Mouse (Mus musculus): ENCODE results near the gene Dctn1. TPM values are rescaled to one million over a fixed set of nuclear protein-coding genes. Genes with fewer than 3 reads are reported as not detected.

Dctn1 gene
- polyA plus RNA-seq, 1 experiment from 2014 or later, result 158 TPM

DNA sequence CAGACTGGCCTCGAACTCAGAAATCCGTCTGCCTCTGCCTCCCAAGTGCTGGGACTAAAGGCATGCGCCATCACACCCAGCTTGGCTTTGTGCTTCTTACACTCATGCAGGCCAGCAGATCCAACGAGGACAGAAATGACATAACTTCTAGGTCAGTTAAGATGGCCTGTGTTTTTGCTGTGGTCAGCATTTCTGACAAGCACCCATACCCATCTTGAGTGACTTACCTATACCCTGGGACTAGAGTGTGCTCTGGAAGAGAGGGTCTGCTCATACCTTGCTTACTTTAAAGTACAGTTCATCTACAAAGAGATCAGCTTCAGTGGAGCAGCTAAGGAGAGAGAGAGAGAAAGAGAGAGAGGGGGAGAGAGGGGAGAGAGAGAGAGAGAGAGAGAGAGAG, 67.6 kb downstream of the Dctn1 start:
- no peak for ATAC-seq
- WGBS, result 70% methylated on average over 4 of the region's 4 CpGs
- H3K4me3 ChIP-seq (replicated peaks; ENCODE audit: low read length), result no peak overlapping the region
- peaks cover 12% of the 10 kb centered on the region for H3K4me1 ChIP-seq (replicated peaks; ENCODE audit: control insufficient read depth, insufficient read depth, low read length)
- no peaks in the 10 kb centered on the region for H3K36me3 ChIP-seq (ENCODE audit: control insufficient read depth, insufficient read depth)
- no peaks in the 10 kb centered on the region for H3K9me3 ChIP-seq (ENCODE audit: control insufficient read depth, low read length)
- H3K4me2 ChIP-seq (ENCODE audit: low read length), result no peak overlapping the region
- H3K27ac ChIP-seq (ENCODE audit: low read length), result no peak overlapping the region
- H3K9ac ChIP-seq (replicated peaks; ENCODE audit: low read depth, low read length), result no peak overlapping the region
- no peaks in the 10 kb centered on the region for H3K27me3 ChIP-seq (replicated peaks; ENCODE audit: control insufficient read depth, insufficient read depth, low read length)

DNA sequence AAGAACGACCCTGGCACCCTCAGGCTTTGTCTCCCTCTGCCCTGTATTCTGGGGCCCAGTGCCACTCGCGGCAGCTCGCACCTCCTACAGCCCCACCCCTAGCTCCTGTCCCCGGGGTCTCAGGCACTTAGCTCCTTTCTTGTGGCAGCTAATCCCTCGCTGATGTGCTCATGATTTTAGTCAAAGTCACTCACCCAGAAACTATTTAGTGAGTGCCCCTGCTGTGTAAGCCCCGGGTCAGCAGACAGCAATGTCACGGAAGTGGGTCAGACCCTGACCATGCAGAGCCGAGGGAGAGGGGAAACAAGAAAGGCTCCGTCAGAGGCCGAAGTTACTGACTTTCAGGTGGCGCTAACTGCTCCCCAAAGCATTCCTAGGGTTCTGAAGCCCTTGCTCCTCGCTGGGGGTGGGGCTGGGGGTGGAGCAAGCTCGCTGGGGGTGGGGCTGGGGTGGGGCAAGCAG, 68.6 kb downstream of the Dctn1 start:
- 2% methylated on average over 14 of the region's 14 CpGs for WGBS
- Histone ChIP-seq H3K4me1 (replicated peaks; ENCODE audit: control insufficient read depth, insufficient read depth, low read length) (peaks cover 12% of the 10 kb centered on the region), H3K36me3 (ENCODE audit: control insufficient read depth, insufficient read depth) (no peaks in the 10 kb centered on the region), H3K9ac (replicated peaks; ENCODE audit: low read depth, low read length) (0 out of 2 replicates have a peak overlapping the region, but pooled peaks have one; percentile 9), H3K27ac (ENCODE audit: low read length) (no peak overlapping the region), H3K4me3 (replicated peaks; ENCODE audit: low read length) (no peak overlapping the region), H3K9me3 (ENCODE audit: control insufficient read depth, low read length) (no peaks in the 10 kb centered on the region), H3K27me3 (replicated peaks; ENCODE audit: control insufficient read depth, insufficient read depth, low read length) (0 out of 2 replicates have a peak, but pooled peaks cover 2% of the 10 kb centered on the region), H3K4me2 (ENCODE audit: low read length) (peak overlapping the region; percentile 26)
- ATAC-seq, result no peak

DNA sequence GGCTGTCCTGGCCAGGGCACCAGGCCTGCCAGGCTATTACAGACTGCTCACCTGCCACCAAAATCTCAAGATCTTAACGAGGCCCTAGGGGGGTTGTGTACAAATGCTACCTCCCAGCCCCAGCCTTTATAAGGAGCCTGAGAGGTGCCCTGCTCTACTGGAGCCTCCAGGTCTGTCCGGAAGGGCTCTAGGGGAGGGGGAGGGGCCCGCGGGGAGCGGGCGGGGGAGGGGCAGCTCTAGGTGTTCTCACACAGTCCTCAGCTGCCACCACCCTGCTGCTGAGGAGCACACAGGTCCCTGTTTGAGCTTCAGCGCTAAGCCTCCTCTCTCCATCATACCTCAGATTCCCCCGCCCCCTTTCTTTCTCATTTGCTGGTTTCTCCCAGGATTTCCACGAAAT, 71.4 kb downstream of the Dctn1 start:
- H3K9ac ChIP-seq (replicated peaks; ENCODE audit: low read depth, low read length), result no peak overlapping the region
- H3K4me3 ChIP-seq (replicated peaks; ENCODE audit: low read length), result no peak overlapping the region

DNA sequence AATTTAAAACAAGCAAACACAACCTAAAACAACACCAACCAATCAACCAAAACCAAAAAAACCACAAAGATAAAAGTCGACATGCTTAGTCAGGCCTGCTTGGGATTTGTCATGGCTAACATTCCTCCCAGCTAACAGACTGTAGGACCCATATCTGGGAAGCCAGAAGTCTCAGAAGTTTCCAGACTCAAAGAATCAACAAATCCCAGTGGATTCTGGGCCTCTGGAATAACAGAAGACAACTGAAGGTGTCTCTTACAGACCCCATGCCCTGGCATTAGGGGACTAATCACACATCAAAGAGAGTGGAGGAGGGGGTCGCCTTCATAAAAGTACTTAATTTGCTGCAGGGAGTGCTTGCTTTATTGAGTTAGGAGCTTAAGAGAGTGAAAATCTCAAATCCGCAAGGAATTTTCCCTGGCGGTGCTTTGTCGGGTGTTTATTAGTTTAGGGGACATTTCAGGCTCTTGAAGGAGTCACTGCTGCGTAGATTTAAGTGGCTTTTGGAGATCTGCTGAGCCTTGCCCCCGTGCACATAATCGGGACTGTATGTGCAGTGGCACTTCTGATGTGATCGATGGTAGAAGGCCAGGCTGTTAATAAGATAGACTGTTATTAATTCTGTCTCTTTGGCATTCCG, 78.8 kb downstream of the Dctn1 start:
- Histone ChIP-seq H3K9me3 (ENCODE audit: control insufficient read depth, low read length) (no peaks in the 10 kb centered on the region), H3K9ac (replicated peaks; ENCODE audit: low read depth, low read length) (no peak overlapping the region), H3K4me2 (ENCODE audit: low read length) (no peak overlapping the region), H3K36me3 (ENCODE audit: control insufficient read depth, insufficient read depth) (no peaks in the 10 kb centered on the region), H3K4me3 (replicated peaks; ENCODE audit: low read length) (no peak overlapping the region), H3K4me1 (replicated peaks; ENCODE audit: control insufficient read depth, insufficient read depth, low read length) (no peaks in the 10 kb centered on the region), H3K27me3 (replicated peaks; ENCODE audit: control insufficient read depth, insufficient read depth, low read length) (no peaks in the 10 kb centered on the region), H3K27ac (ENCODE audit: low read length) (no peak overlapping the region)
- no peak for ATAC-seq
- 14% methylated on average over 10 of the region's 10 CpGs for WGBS

More for the DNA sequence above, 71.4 kb downstream of the Dctn1 start:
- Histone ChIP-seq H3K36me3 (ENCODE audit: control insufficient read depth, insufficient read depth) (no peaks in the 10 kb centered on the region), H3K9me3 (ENCODE audit: control insufficient read depth, low read length) (no peaks in the 10 kb centered on the region), H3K4me2 (ENCODE audit: low read length) (peak overlapping the region; percentile 33), H3K4me1 (replicated peaks; ENCODE audit: control insufficient read depth, insufficient read depth, low read length) (peaks cover 12% of the 10 kb centered on the region), H3K27ac (ENCODE audit: low read length) (no peak overlapping the region), H3K27me3 (replicated peaks; ENCODE audit: control insufficient read depth, insufficient read depth, low read length) (0 out of 2 replicates have a peak, but pooled peaks cover 2% of the 10 kb centered on the region)
- WGBS, result 8% methylated on average over 6 of the region's 9 CpGs
- no peak for ATAC-seq

DNA sequence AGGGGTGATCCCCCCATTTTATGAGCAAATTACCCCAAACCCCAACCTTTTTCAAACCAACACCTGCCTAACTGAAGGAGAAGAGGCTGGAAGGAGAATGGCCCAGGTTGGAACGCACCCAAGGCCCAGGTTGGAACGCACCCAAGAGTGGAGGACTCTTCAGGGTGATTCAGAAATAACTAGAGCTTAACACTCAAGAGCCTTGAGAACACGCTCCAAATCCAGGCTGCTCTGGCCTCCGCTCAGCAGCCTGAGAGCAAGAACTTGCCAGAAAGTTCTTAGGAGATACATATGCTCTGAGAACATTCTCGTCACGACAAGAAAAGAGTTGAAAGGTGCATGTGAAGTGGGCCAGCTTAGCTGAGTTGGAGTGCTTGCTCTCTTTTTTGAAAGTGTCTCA, 79.4 kb downstream of the Dctn1 start:
- Histone ChIP-seq H3K9ac (replicated peaks; ENCODE audit: low read depth, low read length) (no peak overlapping the region), H3K9me3 (ENCODE audit: control insufficient read depth, low read length) (no peaks in the 10 kb centered on the region), H3K27me3 (replicated peaks; ENCODE audit: control insufficient read depth, insufficient read depth, low read length) (no peaks in the 10 kb centered on the region), H3K4me1 (replicated peaks; ENCODE audit: control insufficient read depth, insufficient read depth, low read length) (no peaks in the 10 kb centered on the region), H3K27ac (ENCODE audit: low read length) (no peak overlapping the region), H3K4me2 (ENCODE audit: low read length) (no peak overlapping the region), H3K36me3 (ENCODE audit: control insufficient read depth, insufficient read depth) (no peaks in the 10 kb centered on the region), H3K4me3 (replicated peaks; ENCODE audit: low read length) (no peak overlapping the region)
- ATAC-seq, result no peak
- whole genome bisulfite sequencing, result 57% methylated on average over 6 of the region's 6 CpGs

DNA sequence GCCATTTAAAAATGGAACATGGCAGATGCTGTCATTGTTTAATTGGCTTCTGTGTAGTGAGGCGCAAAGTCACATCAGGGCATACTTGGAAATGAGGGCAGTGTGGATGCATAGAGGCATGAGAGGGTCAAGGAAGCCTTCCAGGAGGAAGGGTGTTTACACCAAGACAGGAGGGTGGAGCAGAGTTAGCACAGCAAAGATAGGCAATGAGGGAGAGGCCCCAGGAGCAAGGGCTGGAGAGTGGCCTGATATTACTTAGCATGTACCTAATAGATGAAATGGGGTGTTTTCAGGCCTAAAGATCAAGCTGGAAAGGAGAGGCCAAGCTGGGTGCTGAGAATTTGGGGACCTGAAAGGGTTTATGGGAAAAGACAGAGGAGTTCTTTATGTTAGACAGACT, 80.3 kb downstream of the Dctn1 start:
- H3K27me3 ChIP-seq (replicated peaks; ENCODE audit: control insufficient read depth, insufficient read depth, low read length), result no peaks in the 10 kb centered on the region
- no peak for ATAC-seq

DNA sequence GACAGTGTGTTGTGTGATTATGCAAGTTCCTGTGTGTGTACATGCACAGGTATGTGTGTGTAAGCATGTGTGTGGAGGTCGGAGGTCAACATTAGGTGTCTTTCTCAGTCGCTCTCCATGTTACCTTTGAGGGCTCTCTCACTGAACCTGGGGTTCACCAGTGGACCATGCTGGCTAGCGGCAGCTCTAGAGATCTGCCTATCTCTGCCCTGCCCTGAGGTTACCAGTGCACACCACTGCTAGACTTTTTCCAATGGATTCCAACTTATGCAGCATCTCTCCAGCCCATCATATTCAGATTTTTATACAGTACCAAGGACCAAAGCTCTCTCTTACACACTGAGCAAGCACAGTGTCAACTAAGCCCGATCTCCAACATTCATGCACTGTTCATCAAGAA, 81.0 kb downstream of the Dctn1 start:
- Histone ChIP-seq H3K4me3 (replicated peaks; ENCODE audit: low read length) (no peak overlapping the region), H3K27me3 (replicated peaks; ENCODE audit: control insufficient read depth, insufficient read depth, low read length) (no peaks in the 10 kb centered on the region), H3K9me3 (ENCODE audit: control insufficient read depth, low read length) (no peaks in the 10 kb centered on the region), H3K4me2 (ENCODE audit: low read length) (no peak overlapping the region), H3K36me3 (ENCODE audit: control insufficient read depth, insufficient read depth) (no peaks in the 10 kb centered on the region), H3K27ac (ENCODE audit: low read length) (no peak overlapping the region), H3K4me1 (replicated peaks; ENCODE audit: control insufficient read depth, insufficient read depth, low read length) (no peaks in the 10 kb centered on the region), H3K9ac (replicated peaks; ENCODE audit: low read depth, low read length) (no peak overlapping the region)
- WGBS, result 90% methylated on average over 4 of the region's 4 CpGs
- ATAC-seq, result no peak

More for the DNA sequence above, 80.3 kb downstream of the Dctn1 start:
- H3K9ac ChIP-seq (replicated peaks; ENCODE audit: low read depth, low read length), result no peak overlapping the region
- no peak overlapping the region for H3K4me3 ChIP-seq (replicated peaks; ENCODE audit: low read length)
- 100% methylated on average over 1 of the region's 1 CpGs for WGBS
- no peaks in the 10 kb centered on the region for H3K4me1 ChIP-seq (replicated peaks; ENCODE audit: control insufficient read depth, insufficient read depth, low read length)
- H3K36me3 ChIP-seq (ENCODE audit: control insufficient read depth, insufficient read depth), result no peaks in the 10 kb centered on the region
- H3K27ac ChIP-seq (ENCODE audit: low read length), result no peak overlapping the region
- no peak overlapping the region for H3K4me2 ChIP-seq (ENCODE audit: low read length)
- no peaks in the 10 kb centered on the region for H3K9me3 ChIP-seq (ENCODE audit: control insufficient read depth, low read length)

DNA sequence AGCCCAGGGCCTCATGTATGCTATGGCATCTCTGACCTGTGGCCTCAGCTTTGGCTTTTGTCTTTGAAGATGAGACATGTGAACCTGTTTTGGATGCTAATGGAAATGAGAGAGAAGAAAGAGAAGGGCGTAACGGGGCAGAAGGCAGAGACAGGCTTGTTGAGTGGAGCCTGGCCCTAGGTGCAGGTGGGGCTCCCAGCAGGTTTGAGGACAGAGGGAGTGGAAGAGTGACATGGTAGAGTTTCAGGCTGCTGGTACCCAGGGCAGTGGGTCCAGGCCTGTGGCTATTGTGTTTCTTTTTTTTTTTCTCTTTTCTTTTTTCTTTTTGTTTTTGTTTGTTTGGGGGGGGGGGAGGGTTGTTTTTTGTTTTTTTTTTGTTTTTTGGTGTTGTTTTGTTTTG, 81.4 kb downstream of the Dctn1 start:
- 89% methylated on average over 2 of the region's 2 CpGs for WGBS
- no peak overlapping the region for H3K9ac ChIP-seq (replicated peaks; ENCODE audit: low read depth, low read length)
- no peak overlapping the region for H3K27ac ChIP-seq (ENCODE audit: low read length)

More for the DNA sequence above, 81.4 kb downstream of the Dctn1 start:
- Histone ChIP-seq H3K4me2 (ENCODE audit: low read length) (no peak overlapping the region), H3K36me3 (ENCODE audit: control insufficient read depth, insufficient read depth) (no peaks in the 10 kb centered on the region), H3K4me3 (replicated peaks; ENCODE audit: low read length) (no peak overlapping the region), H3K9me3 (ENCODE audit: control insufficient read depth, low read length) (no peaks in the 10 kb centered on the region), H3K27me3 (replicated peaks; ENCODE audit: control insufficient read depth, insufficient read depth, low read length) (no peaks in the 10 kb centered on the region), H3K4me1 (replicated peaks; ENCODE audit: control insufficient read depth, insufficient read depth, low read length) (no peaks in the 10 kb centered on the region)
- ATAC-seq, result no peak
